Mouse (Mus musculus): ENCODE measurements at regions not wholly inside any gene's neighbourhood (a gene's known extent, or its start where the extent isn't known, plus 50 kb on each side); places are given as distances from the start of the nearest gene placed in this dataset.

DNA sequence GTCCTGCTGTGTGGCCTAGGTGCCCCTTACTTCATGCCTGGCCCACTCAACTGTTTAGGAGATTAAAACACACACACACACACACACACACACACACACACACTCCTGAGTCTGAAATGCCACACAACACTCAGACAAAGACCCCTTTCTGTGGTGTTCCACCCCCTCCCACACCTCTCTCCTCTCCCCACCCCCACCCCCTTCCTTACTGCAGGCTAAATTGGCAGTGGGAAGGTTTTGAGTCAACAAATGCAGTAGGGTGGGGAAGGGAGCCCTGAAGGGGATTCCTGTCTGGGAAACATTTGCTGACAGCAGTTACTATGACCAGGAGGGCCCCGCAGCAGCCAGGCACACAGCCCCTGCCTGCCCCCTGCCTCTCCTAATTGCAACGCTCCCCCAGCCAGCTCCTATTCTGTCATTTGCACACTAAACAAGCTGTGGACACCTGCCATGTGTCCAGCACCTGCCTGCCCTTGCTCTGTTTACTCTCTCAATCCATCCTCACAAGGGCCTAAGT is 69.5 kb downstream of the Ephb3 start:
- Histone ChIP-seq H3K36me3 (ENCODE audit: control insufficient read depth) (no peaks in the 10 kb centered on the region), H3K27me3 (ENCODE audit: control insufficient read depth) (no peaks in the 10 kb centered on the region), H3K4me1 (ENCODE audit: control insufficient read depth) (no peaks in the 10 kb centered on the region), H3K4me3 (replicated peaks) (no peak overlapping the region), H3K9me3 (ENCODE audit: control insufficient read depth, low read length) (peaks cover 5% of the 10 kb centered on the region)
- no peak for TF ChIP-seq GATA1 (IDR thresholded peaks at IDR 0.05; ENCODE audit: low read length)
- TF ChIP-seq TAL1 (IDR thresholded peaks at IDR 0.05; ENCODE audit: low read length): no peak

DNA sequence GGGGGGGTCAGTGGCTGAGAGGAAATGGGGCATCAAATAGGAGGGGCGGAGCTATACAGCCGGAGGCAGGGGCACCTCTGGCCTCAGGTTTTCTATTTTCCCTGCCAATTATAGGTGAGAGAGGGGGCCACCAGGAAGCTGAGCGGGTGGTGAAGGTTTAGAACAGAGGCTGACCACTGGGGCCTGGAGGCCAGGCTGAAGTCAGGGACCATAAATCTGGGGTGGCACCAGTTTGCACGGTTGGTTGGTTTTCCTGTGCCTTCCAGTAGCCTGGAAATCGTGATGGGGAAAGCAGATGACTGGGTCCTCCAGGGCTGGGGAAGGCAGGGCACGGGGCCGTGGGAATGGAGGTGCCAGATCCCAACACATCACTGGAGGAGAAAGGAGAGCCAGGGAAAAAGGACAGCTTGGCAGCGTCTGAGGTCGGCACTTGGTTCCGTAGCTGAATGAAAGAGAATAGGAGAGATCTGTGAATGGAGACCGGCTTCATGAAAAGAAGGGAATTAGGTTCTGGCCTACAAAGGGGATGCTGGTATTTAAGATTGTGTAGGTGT is 73.3 kb downstream of the Ephb3 start:
- TF ChIP-seq TAL1 (IDR thresholded peaks at IDR 0.05; ENCODE audit: low read length) (no peak), GATA1 (IDR thresholded peaks at IDR 0.05; ENCODE audit: low read length) (no peak)
- peaks cover 1% of the 10 kb centered on the region; the same call in 1 of the 2 replicates for H3K4me1 ChIP-seq (ENCODE audit: control insufficient read depth)
- H3K36me3 ChIP-seq (ENCODE audit: control insufficient read depth): no peaks in the 10 kb centered on the region

DNA sequence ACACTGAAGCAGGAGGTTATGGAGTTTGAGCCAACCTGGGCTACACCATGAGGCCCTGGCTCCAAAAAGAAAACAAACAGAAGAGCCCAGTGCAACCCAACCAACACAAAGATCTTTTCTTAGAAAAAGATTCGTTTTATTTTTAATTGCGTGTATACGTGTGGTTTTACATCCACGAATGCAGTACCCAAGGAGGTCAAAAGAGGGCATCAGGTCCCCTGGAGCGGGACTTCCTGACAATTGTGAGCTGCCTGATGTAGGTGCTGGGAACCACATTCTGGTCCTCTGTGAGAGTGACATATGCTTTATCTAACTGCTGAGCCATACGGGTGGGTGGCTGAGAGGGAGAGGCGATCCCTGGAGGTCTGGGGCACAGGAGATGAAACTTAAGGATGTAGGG is 73.8 kb downstream of the Ephb3 start:
- Histone ChIP-seq H3K9me3 (ENCODE audit: control insufficient read depth, low read length) (peaks cover 5% of the 10 kb centered on the region), H3K27me3 (ENCODE audit: control insufficient read depth) (no peaks in the 10 kb centered on the region), H3K4me1 (ENCODE audit: control insufficient read depth) (peaks cover 1% of the 10 kb centered on the region; the same call in 1 of the 2 replicates), H3K4me3 (replicated peaks) (no peak overlapping the region), H3K36me3 (ENCODE audit: control insufficient read depth) (no peaks in the 10 kb centered on the region)
- TF ChIP-seq GATA1 (IDR thresholded peaks at IDR 0.05; ENCODE audit: low read length) (no peak), TAL1 (IDR thresholded peaks at IDR 0.05; ENCODE audit: low read length) (no peak)

More for the DNA sequence above, 73.3 kb downstream of the Ephb3 start:
- Histone ChIP-seq H3K4me3 (replicated peaks) (no peak overlapping the region), H3K27me3 (ENCODE audit: control insufficient read depth) (no peaks in the 10 kb centered on the region), H3K9me3 (ENCODE audit: control insufficient read depth, low read length) (peaks cover 5% of the 10 kb centered on the region)

DNA sequence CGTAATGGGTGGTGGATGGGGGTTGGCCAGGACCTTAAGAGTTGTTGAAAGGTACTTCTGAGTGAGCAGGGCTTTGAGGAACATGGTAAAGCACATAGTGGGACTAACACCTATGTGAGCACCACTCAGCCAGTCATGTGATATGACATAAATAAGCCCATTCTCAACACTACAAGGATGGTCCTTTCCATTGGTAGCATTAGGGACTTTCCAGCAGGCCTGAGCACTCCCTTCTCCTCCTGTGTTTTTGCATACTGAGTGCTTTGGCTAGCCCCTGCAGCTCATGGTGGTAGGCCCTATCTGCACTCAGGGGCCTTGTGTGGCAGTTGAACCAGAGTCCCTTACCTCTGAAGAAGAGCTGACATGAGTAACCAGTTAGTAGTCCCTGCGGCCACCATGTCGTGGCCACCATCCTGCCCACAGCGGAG is 75.7 kb downstream of the Ephb3 start:
- peaks cover 5% of the 10 kb centered on the region for H3K9me3 ChIP-seq (ENCODE audit: control insufficient read depth, low read length)
- peaks cover 1% of the 10 kb centered on the region; the same call in 1 of the 2 replicates for H3K4me1 ChIP-seq (ENCODE audit: control insufficient read depth)
- TF ChIP-seq GATA1 (IDR thresholded peaks at IDR 0.05; ENCODE audit: low read length) (no peak), TAL1 (IDR thresholded peaks at IDR 0.05; ENCODE audit: low read length) (no peak)
- H3K27me3 ChIP-seq (ENCODE audit: control insufficient read depth): no peaks in the 10 kb centered on the region
- H3K4me3 ChIP-seq (replicated peaks): no peak overlapping the region
- no peaks in the 10 kb centered on the region for H3K36me3 ChIP-seq (ENCODE audit: control insufficient read depth)

DNA sequence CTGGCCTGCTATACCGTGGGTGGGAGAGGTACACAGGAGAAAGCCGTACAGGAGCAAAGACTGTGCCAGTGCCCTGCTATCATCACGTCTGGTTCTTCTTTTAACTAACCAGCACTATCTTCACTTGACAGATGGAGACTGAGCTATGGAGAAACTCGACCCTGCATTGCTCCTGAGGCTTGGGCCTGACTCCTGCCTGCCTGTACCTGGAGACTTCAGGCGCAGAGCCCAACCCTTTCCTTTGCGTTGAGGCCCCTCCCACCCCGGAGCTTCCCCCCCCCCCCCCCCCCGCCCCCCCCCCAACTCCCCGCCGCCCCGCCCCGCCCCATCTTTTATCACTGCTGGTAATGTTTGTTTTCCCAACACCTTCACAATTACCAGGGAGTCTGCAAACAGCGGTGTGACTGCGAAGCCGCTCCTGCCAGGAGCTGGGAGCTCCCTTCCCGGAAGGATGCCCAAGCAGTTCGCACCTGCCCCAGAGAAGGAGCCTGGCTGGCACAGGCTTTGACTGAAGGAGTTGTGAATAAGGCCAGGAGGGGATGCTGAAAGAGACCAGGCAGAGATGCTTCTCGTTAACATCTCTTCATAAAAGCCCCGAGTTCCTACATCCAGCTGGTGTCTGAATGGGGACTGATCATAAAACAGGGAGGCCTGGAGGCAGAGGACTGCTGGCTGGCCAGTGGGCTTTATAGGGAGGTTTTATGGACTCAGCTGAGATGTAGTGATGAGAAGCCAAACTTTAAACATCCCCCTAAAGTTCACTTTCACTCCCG is 77.6 kb downstream of the Ephb3 start:
- H3K4me3 ChIP-seq (replicated peaks): no peak overlapping the region
- no peaks in the 10 kb centered on the region for H3K36me3 ChIP-seq (ENCODE audit: control insufficient read depth)
- TF ChIP-seq TAL1 (IDR thresholded peaks at IDR 0.05; ENCODE audit: low read length): no peak
- no peak for TF ChIP-seq GATA1 (IDR thresholded peaks at IDR 0.05; ENCODE audit: low read length)
- H3K27me3 ChIP-seq (ENCODE audit: control insufficient read depth): no peaks in the 10 kb centered on the region
- H3K9me3 ChIP-seq (ENCODE audit: control insufficient read depth, low read length): peaks cover 3% of the 10 kb centered on the region
- peaks cover 1% of the 10 kb centered on the region; the same call in 1 of the 2 replicates for H3K4me1 ChIP-seq (ENCODE audit: control insufficient read depth)

DNA sequence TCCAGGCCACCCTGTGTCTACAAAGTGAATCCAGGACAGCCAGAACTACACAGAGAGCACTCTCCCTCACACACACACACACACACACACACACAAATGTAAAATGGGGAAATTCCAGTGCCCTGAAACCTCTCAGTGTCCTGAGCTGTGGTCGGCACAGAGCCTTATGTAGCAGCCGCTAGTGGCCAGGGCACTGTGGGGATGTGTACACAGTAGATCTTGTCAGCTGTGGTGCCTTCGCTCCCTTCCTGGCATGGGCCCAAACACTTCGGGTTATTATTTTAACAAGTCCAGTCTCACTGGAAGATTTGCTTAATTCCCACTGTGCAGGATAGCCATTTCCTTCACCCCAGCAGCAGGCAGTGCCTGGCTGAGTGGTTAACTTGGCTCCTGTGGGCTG is 81.5 kb downstream of the Ephb3 start:
- peaks cover 1% of the 10 kb centered on the region; the same call in 1 of the 2 replicates for H3K4me1 ChIP-seq (ENCODE audit: control insufficient read depth)
- H3K27me3 ChIP-seq (ENCODE audit: control insufficient read depth): no peaks in the 10 kb centered on the region
- TF ChIP-seq GATA1 (IDR thresholded peaks at IDR 0.05; ENCODE audit: low read length) (no peak), TAL1 (IDR thresholded peaks at IDR 0.05; ENCODE audit: low read length) (no peak)
- H3K36me3 ChIP-seq (ENCODE audit: control insufficient read depth): no peaks in the 10 kb centered on the region
- H3K4me3 ChIP-seq (replicated peaks): no peak overlapping the region
- no peaks in the 10 kb centered on the region for H3K9me3 ChIP-seq (ENCODE audit: control insufficient read depth, low read length)

DNA sequence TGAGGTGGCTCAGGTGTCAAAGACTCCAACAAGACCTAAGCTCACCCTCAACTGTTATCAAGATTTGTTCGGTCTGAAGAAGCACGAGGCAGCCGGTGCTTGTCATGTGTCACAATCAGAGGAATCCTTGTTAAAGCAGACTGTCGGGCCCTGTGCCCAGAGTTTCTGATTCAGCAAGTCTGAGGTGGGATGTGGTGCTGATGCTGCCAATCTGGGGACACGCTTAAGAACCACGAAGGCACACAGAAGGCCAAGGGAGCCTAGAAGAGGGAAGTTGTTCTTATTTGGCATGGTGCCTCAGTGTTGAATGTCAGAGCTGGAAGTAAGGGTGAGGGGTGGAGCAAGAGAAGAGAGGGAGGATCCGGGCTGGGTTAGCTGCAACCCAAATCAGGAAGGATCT is 85.0 kb downstream of the Ephb3 start:
- H3K4me3 ChIP-seq (replicated peaks): no peak overlapping the region
- no peaks in the 10 kb centered on the region for H3K9me3 ChIP-seq (ENCODE audit: control insufficient read depth, low read length)
- no peaks in the 10 kb centered on the region for H3K36me3 ChIP-seq (ENCODE audit: control insufficient read depth)
- H3K27me3 ChIP-seq (ENCODE audit: control insufficient read depth): no peaks in the 10 kb centered on the region
- H3K4me1 ChIP-seq (ENCODE audit: control insufficient read depth): no peaks in the 10 kb centered on the region
- no peak for TF ChIP-seq TAL1 (IDR thresholded peaks at IDR 0.05; ENCODE audit: low read length)
- no peak for TF ChIP-seq GATA1 (IDR thresholded peaks at IDR 0.05; ENCODE audit: low read length)

DNA sequence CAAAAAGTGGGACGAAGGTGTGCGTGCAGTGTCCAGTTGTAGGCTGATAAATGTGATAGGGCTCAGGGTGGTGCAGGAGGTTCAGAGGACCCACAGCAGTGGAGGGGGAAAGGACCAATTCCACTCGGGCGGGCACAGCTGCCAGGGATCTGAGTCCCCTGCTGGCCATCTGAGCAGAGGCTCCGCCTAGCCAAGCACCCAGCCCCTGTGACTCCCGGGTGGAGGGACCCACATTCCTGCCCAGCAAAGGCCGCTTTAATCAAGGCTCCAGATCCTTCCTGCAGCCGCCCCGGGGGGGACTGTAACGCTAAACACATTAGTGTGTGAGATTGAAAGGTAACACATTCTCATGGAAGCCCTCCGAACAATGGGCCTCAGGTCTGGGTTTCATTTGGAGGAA is 88.5 kb downstream of the Ephb3 start:
- Histone ChIP-seq H3K4me1 (ENCODE audit: control insufficient read depth) (no peaks in the 10 kb centered on the region), H3K9me3 (ENCODE audit: control insufficient read depth, low read length) (no peaks in the 10 kb centered on the region), H3K4me3 (replicated peaks) (no peak overlapping the region), H3K36me3 (ENCODE audit: control insufficient read depth) (no peaks in the 10 kb centered on the region), H3K27me3 (ENCODE audit: control insufficient read depth) (no peaks in the 10 kb centered on the region)
- TF ChIP-seq TAL1 (IDR thresholded peaks at IDR 0.05; ENCODE audit: low read length): no peak
- TF ChIP-seq GATA1 (IDR thresholded peaks at IDR 0.05; ENCODE audit: low read length): no peak

DNA sequence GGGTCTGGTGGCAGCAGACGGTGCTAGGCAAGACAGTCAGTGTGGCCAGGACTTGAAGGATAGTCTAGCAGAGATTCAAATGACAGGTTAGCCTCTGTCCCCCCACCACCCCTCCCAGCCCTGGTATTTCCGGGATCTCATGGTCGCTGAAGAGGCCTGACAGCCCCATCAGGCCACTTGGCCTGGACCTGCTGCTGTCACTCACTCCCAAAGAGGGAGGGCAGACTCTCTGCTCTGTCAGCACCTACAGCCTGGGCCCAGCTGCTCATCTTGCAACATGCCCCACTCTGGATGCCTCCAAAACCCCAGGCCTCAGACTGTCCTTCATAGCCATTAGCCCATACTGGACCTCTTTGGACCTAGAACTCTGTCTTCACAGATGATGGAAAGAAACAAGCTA is 89.0 kb downstream of the Ephb3 start:
- TF ChIP-seq GATA1 (IDR thresholded peaks at IDR 0.05; ENCODE audit: low read length) (no peak), TAL1 (IDR thresholded peaks at IDR 0.05; ENCODE audit: low read length) (no peak)
- no peaks in the 10 kb centered on the region for H3K27me3 ChIP-seq (ENCODE audit: control insufficient read depth)
- no peaks in the 10 kb centered on the region for H3K9me3 ChIP-seq (ENCODE audit: control insufficient read depth, low read length)

More for the DNA sequence above, 89.0 kb downstream of the Ephb3 start:
- H3K4me1 ChIP-seq (ENCODE audit: control insufficient read depth): no peaks in the 10 kb centered on the region
- no peak overlapping the region for H3K4me3 ChIP-seq (replicated peaks)
- no peaks in the 10 kb centered on the region for H3K36me3 ChIP-seq (ENCODE audit: control insufficient read depth)
